Mouse (Mus musculus): Measurements from ENCODE around the gene Fbxl16. TPM values are rescaled to one million over a fixed set of nuclear protein-coding genes. Genes with fewer than 3 reads are reported as not detected.

Gene Fbxl16
- polyA plus RNA-seq, 1 experiment, result 0.15 TPM

DNA sequence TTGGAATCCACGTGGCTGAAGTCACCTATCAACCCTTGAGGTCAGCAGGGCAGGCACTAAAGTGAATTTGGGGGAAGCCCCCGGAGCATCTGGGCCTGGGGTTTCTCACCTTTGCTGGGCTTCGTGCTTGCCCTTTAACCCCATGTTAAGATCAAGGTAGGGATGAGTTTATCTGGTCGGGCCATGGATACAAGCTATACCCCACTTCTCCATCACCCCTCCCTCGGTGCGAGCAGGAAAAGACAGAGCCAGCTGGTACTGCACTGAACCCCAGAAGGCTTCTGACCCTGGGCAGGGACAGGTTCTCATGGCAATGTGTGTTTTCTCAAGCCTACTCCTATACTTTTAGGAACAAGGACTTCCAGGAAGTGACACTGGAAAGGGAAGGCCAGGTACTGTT, 27.5 kb upstream of the Fbxl16 start:
- TF ChIP-seq GATA1 (IDR thresholded peaks at IDR 0.05; ENCODE audit: borderline replicate concordance, low read length) (no peak), FLI1 (IDR thresholded peaks at IDR 0.05; ENCODE audit: low read length) (no peak)
- Histone ChIP-seq H3K36me3 (replicated peaks; ENCODE audit: low read length) (peaks cover 77% of the 10 kb centered on the region), H3K4me3 (replicated peaks) (no peak overlapping the region), H3K9me3 (no peaks in the 10 kb centered on the region), H3K4me1 (peaks cover 32% of the 10 kb centered on the region), H3K27me3 (replicated peaks) (no peaks in the 10 kb centered on the region)

DNA sequence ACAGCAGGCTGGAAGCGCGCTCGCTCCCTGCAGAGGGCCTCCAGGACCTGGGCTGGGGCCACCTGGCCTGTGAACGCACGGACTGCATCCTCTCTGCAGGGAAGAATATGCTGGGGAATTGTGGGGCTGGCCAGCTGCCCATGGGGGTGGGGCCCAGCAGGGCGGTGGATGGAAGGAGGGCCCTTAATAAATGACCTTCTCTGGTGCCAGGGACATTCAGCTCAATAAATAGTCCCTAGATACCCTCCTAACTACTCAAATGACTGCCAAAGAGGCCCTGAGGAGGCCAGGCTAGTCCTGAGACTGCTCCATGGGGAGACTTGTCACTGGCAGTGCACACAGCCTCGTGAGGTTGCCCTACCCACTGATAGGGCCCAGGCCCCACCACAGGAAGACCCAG, 25.8 kb upstream of the Fbxl16 start:
- TF ChIP-seq FLI1 (IDR thresholded peaks at IDR 0.05; ENCODE audit: low read length) (no peak), GATA1 (IDR thresholded peaks at IDR 0.05; ENCODE audit: borderline replicate concordance, low read length) (no peak)
- H3K9me3 ChIP-seq, result no peaks in the 10 kb centered on the region
- peaks cover 34% of the 10 kb centered on the region for H3K4me1 ChIP-seq
- peaks cover 71% of the 10 kb centered on the region for H3K36me3 ChIP-seq (replicated peaks; ENCODE audit: low read length)
- no peak overlapping the region for H3K4me3 ChIP-seq (replicated peaks)
- H3K27me3 ChIP-seq (replicated peaks), result no peaks in the 10 kb centered on the region

DNA sequence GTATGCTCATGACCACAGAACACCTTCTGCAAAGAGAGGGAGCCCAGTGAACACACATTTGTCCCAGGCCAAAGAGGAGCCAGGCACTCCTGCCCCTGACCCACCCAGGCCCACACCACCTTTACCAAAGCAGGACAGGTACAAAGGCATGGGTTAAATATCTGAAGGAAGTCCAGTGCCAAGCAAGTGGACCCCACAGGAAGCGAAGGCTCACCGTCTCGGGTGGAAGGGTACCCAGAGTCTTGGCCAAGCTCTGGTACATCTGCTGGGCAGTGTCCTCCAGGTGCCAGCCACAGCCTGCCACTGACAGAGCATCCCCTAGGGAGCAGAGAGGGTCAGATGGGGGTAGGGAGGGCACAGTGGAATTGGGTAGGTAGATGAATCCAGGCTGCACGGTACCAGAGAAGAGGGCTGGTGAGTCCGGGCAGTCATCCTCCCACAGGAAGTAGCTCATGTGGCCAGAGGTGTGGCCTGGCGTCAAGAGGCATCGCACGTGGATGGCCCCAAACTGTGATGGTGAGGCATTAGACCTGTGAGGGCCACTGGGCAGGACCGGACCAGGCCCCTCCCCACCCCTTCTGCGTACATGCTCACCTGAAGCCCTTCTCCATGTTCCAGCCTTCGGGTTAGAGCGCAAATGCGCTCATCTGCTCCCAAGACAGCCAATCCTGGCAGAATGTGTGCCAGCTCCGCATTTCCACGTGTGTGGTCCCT, 24.9 kb upstream of the Fbxl16 start:
- Histone ChIP-seq H3K4me1 (peaks cover 34% of the 10 kb centered on the region), H3K36me3 (replicated peaks; ENCODE audit: low read length) (peaks cover 68% of the 10 kb centered on the region), H3K4me3 (replicated peaks) (peak overlapping the region; percentile 98), H3K9me3 (no peaks in the 10 kb centered on the region), H3K27me3 (replicated peaks) (no peaks in the 10 kb centered on the region)
- TF ChIP-seq FLI1 (IDR thresholded peaks at IDR 0.05; ENCODE audit: low read length) (no peak), GATA1 (IDR thresholded peaks at IDR 0.05; ENCODE audit: borderline replicate concordance, low read length) (no peak)

DNA sequence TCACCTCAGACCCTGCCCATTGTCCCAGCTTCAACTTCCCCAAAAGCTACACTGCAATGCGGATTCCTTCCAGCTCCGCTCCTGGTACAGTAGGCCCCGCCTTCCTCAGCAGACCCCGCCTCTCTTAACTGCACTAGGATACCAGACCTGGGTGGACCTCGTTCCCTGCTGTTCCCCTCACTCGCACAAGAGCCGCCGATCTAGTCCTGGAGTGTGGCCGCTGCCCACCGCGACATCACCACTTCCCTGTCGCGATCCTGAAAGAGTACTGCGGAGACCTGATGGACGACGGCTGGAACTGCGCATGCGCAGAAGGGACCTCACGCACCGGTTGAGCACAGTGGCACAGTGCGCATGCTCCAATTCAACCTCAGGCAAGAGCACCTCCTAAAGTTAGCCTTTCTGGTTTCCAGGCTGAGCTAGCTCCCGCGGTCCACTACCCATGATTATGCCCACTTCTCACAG, 23.6 kb upstream of the Fbxl16 start, which contains the start of gene Haghl:
Gene Haghl, minus strand, starts transcription at position 393 of the 465 bp plus-strand sequence.
- Histone ChIP-seq H3K4me1 (peaks cover 34% of the 10 kb centered on the region), H3K4me3 (replicated peaks) (peak within 1 kb of the TSS; percentile 98), H3K36me3 (replicated peaks; ENCODE audit: low read length) (peaks cover 65% of the 10 kb centered on the region), H3K27me3 (replicated peaks) (no peaks in the 10 kb centered on the region), H3K9me3 (no peaks in the 10 kb centered on the region)
- TF ChIP-seq GATA1 (IDR thresholded peaks at IDR 0.05; ENCODE audit: borderline replicate concordance, low read length) (no peak), FLI1 (IDR thresholded peaks at IDR 0.05; ENCODE audit: low read length) (no peak)

- no peak for TF ChIP-seq GATA1 (IDR thresholded peaks at IDR 0.05; ENCODE audit: borderline replicate concordance, low read length)
- no peak for TF ChIP-seq FLI1 (IDR thresholded peaks at IDR 0.05; ENCODE audit: low read length)
Measured at GRCm38 (mm10) chr17:25786280-25786679, 22.6 kb upstream of the Fbxl16 start, which contains the start of gene Ccdc78. Gene Ccdc78, plus strand, starts transcription at chr17:25786580.

DNA sequence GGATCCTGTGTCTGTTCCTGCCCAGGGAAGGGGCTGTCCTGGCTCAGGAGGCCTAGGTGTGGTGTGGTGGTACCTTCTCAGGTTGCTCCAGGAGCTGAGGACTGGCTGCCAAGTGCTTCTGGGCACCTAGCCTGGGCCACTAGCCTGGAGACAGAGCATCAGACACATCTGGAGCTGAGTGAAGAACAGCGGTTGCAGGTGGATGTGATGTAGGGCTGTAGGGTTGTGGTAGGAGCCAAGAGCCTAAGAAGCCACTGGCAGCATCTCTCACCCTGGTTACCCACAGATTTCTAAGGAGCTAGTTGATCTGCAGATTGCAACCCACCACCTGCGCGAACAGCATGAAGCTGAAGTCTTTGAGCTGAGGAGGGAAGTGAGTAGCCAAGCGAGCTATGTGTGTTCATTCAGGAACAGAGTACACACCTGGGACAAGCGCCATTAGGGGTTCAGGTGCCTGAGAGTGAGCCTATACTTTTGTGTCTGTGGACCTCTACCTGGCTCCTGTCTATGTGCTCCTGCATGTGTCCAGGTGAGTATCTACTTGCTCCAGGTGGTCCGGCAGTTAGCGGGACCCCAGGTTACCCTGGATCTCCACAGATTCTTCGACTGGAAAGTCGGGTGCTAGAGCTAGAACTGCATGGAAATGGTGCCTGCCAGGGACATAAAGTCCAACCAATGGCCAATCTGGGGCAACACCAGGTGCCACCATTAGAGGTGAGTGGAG, 21.9 kb upstream of the Fbxl16 start:
- H3K4me3 ChIP-seq (replicated peaks), result no peak overlapping the region
- no peaks in the 10 kb centered on the region for H3K9me3 ChIP-seq
- TF ChIP-seq FLI1 (IDR thresholded peaks at IDR 0.05; ENCODE audit: low read length) (no peak), GATA1 (IDR thresholded peaks at IDR 0.05; ENCODE audit: borderline replicate concordance, low read length) (no peak)
- H3K4me1 ChIP-seq, result peaks cover 50% of the 10 kb centered on the region
- peaks cover 55% of the 10 kb centered on the region for H3K36me3 ChIP-seq (replicated peaks; ENCODE audit: low read length)
- H3K27me3 ChIP-seq (replicated peaks), result peaks cover 3% of the 10 kb centered on the region

More at GRCm38 (mm10) chr17:25786280-25786679, 22.6 kb upstream of the Fbxl16 start, which contains the start of gene Ccdc78:
- Histone ChIP-seq H3K9me3 (no peaks in the 10 kb centered on the region), H3K36me3 (replicated peaks; ENCODE audit: low read length) (peaks cover 62% of the 10 kb centered on the region), H3K4me3 (replicated peaks) (peak within 1 kb of the TSS; percentile 98), H3K27me3 (replicated peaks) (peaks cover 3% of the 10 kb centered on the region), H3K4me1 (peaks cover 43% of the 10 kb centered on the region)

DNA sequence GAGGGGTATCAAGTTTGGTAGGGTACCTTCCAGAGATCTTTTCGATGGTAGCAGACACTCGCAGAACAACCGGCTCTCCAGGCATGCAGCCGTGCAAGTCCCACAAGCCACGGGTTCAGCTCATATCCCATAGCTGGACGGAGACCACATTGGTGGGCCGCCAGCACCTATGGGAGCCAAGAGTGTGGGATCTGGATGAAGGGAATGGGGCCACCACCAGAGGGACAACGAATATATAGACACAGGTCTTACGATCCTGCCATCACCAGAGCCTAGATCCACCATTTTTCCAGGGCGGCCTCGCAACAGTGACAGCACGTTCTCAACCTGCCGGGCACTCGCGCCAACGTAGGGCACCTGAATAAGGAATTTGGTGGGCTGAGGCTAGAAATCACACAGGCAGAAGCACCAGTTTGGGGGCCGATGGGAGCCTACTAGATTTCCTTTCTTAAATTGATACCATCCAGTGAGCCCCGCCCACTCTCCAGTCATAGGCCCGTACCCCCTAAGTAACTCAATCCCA, 17.5 kb upstream of the Fbxl16 start:
- no peak for TF ChIP-seq FLI1 (IDR thresholded peaks at IDR 0.05; ENCODE audit: low read length)
- TF ChIP-seq GATA1 (IDR thresholded peaks at IDR 0.05; ENCODE audit: borderline replicate concordance, low read length), result no peak
- Histone ChIP-seq H3K4me1 (peaks cover 61% of the 10 kb centered on the region), H3K27me3 (replicated peaks) (peaks cover 20% of the 10 kb centered on the region), H3K9me3 (no peaks in the 10 kb centered on the region), H3K4me3 (replicated peaks) (peak overlapping the region; percentile 95), H3K36me3 (replicated peaks; ENCODE audit: low read length) (peaks cover 42% of the 10 kb centered on the region)

DNA sequence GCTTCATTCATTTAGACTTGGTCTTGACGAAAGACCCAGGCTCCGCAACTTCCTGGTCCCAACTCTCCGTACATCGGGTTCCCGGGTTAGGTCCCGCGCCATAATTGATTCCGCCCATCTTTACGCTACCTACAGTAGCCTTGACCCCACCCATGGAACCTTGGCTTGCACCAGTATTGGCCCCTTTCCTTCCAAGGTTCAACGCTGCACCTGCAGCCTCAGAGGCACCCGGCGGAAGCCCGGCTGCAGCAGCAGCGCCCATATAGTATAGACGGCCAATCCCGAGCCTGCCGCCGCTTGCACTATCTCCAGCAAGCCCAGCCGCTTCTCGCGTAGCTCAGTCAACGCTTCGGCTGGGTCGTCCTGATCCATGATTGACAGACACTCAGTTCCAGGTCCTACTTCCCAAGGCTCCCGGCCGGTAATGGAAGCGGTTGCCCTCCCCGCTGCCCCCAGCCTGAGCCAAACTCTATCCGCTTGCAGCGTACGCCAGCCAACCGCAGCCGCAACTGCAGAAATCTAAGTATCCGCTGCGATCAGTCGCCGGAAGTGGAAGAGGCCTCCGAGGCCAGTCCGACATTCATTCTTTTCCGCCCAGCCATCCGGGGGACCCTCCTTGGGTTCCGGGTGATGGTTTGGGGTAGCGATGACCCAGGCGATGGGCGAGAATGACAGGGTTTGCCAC, 16.9 kb upstream of the Fbxl16 start:
- H3K36me3 ChIP-seq (replicated peaks; ENCODE audit: low read length), result peaks cover 42% of the 10 kb centered on the region
- H3K9me3 ChIP-seq, result no peaks in the 10 kb centered on the region
- peak overlapping the region; percentile 95 for H3K4me3 ChIP-seq (replicated peaks)
- H3K4me1 ChIP-seq, result peaks cover 63% of the 10 kb centered on the region
- peaks cover 20% of the 10 kb centered on the region for H3K27me3 ChIP-seq (replicated peaks)
- TF ChIP-seq FLI1 (IDR thresholded peaks at IDR 0.05; ENCODE audit: low read length), result no peak
- no peak for TF ChIP-seq GATA1 (IDR thresholded peaks at IDR 0.05; ENCODE audit: borderline replicate concordance, low read length)

DNA sequence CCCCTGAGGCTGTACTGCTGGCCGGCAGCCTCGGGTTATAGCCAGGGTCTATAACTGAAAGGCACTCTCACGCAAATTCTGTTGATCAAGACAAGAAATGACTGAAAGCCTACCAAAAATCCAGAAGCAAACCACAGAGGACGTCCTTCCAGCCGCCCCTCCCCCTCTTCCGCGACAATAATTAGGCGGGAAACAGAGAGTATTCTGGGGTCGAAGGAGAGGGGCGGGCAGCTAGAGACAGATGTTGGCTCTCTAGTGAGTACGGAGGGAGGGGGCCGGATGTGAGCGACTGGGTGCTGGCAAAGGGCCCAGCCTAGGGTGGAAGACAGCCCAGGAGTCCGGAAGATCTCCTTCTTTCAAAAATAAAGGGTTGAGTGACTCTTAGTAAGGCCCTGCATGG, 16.3 kb upstream of the Fbxl16 start, which contains the start of gene Fam173a:
Gene Fam173a, minus strand, starts transcription at position 287 of the 400 bp plus-strand sequence.
- Histone ChIP-seq H3K27me3 (replicated peaks) (peaks cover 20% of the 10 kb centered on the region), H3K4me3 (replicated peaks) (peak within 1 kb of the TSS; percentile 95), H3K9me3 (no peaks in the 10 kb centered on the region), H3K36me3 (replicated peaks; ENCODE audit: low read length) (peaks cover 39% of the 10 kb centered on the region), H3K4me1 (peaks cover 70% of the 10 kb centered on the region)
- TF ChIP-seq FLI1 (IDR thresholded peaks at IDR 0.05; ENCODE audit: low read length), result no peak
- no peak for TF ChIP-seq GATA1 (IDR thresholded peaks at IDR 0.05; ENCODE audit: borderline replicate concordance, low read length)
